ENCODE assay signal across 9 mouse cellular contexts in genomic region chr1:88301121-88302014, GRCm38 (mm10). TPM values are rescaled to one million over a fixed set of nuclear protein-coding genes. Genes with fewer than 3 reads are reported as not detected.
DNase-seq lines count a peak whose midpoint lies in the region; ATAC-seq lines count a peak whose summit lies in the region.
"Had no signal": no experiment of that assay in that cellular context is flagged by ENCODE, and none has a peak within 500 bp of the region (broad histone marks: within the 10 kb centered on the region; RNA-seq: fewer than 3 reads in every experiment).

No protein-coding gene starts in this region.

- peaks cover 80% of the 10 kb centered on the region for H3K9me3 ChIP-seq in forebrain, embryonic 11.5 days (ENCODE audit: control insufficient read depth, low read length)

- 73% methylated on average over 9 of the region's 9 CpGs for WGBS in forebrain, embryonic 11.5 days

- H3K4me3 ChIP-seq in forebrain, embryonic 11.5 days (ENCODE audit: low read depth, low read length) = no peak overlapping the region

- peak; percentile 63 for ATAC-seq in CD4-positive, CD25-positive, alpha-beta regulatory T cell, adult 4 months
- ATAC-seq in forebrain, embryonic 11.5 days (replicated peaks; ENCODE audit: low FRiP score) = peak; percentile 4; the same call in 1 of the 2 replicates
- peak; percentile 49 for ATAC-seq in megakaryocyte progenitor cell, adult 5-6 weeks (replicated peaks; ENCODE audit: poor library complexity)

- H3K4me2 ChIP-seq in forebrain, embryonic 11.5 days (ENCODE audit: low read depth, low read length, severe bottlenecking) = no peak overlapping the region

- no peaks in the 10 kb centered on the region for H3K4me1 ChIP-seq in forebrain, embryonic 11.5 days (replicated peaks; ENCODE audit: control insufficient read depth, insufficient read depth, low read length)

- no peak overlapping the region for H3K27ac ChIP-seq in forebrain, embryonic 11.5 days (ENCODE audit: low read depth, low read length)

- H3K9ac ChIP-seq in forebrain, embryonic 11.5 days (ENCODE audit: low read length) = no peak overlapping the region

- no peaks in the 10 kb centered on the region for H3K27me3 ChIP-seq in forebrain, embryonic 11.5 days (ENCODE audit: control insufficient read depth, insufficient read depth, low read length)

- peak; percentile 53 for DNase-seq in embryo, embryonic 10.5 days (ENCODE audit: low spot score)
- DNase-seq in embryo, embryonic 10 days (ENCODE audit: low spot score) = no peak
- DNase-seq in forebrain, embryonic 11.5 days (ENCODE audit: low spot score) = no peak
- no peak for DNase-seq in spleen, postnatal 10 days (ENCODE audit: low spot score in 2 of 2)
- no peak for DNase-seq in layer of hippocampus, postnatal 25 days (ENCODE audit: extremely low spot score in 1 of 2, low spot score in 1 of 2)
- DNase-seq in c-Kit-positive CD71-positive TER-119-positive erythroid progenitor cells, embryonic 14.5 days (ENCODE audit: low spot score) = no peak

- no peaks in the 10 kb centered on the region for H3K36me3 ChIP-seq in forebrain, embryonic 11.5 days (ENCODE audit: control insufficient read depth, insufficient read depth, low read length)

RNA-seq across cellular contexts. Expression of gene Trpm8, which starts 23.9 kb away (rescaled TPM):
- not detected for polyA plus RNA-seq in CD4-positive, CD25-positive, alpha-beta regulatory T cell, adult 4 months (2017; shearing (Covaris generic))
- polyA plus RNA-seq in forebrain, embryonic 11.5 days (2014; fragmentation: Nextera tagmentation; extraction: Ambion mirVana) = not detected in 2 replicates
- not detected in 2 replicates for total RNA-seq in megakaryocyte progenitor cell, adult 5-6 weeks (2015)
- total RNA-seq in megakaryocyte progenitor cell, adult 5-6 weeks (2017) = not detected in 2 replicates
- total RNA-seq in layer of hippocampus, postnatal 25 days (2021) = under 1 TPM; 0.12 TPM
- polyA plus RNA-seq: gonadal fat pad, adult 2 months had no signal

RNA-seq across cellular contexts. Expression of gene Hjurp, which starts 23.9 kb away (rescaled TPM):
- polyA plus RNA-seq in CD4-positive, CD25-positive, alpha-beta regulatory T cell, adult 4 months (2017; shearing (Covaris generic)) = 10 to 100 TPM; 56.6 to 72.9 TPM
- polyA plus RNA-seq in forebrain, embryonic 11.5 days (2014; fragmentation: Nextera tagmentation; extraction: Ambion mirVana) = 221 and 223 TPM in 2 replicates
- total RNA-seq in megakaryocyte progenitor cell, adult 5-6 weeks (2015) = 104 and 106 TPM in 2 replicates
- total RNA-seq in megakaryocyte progenitor cell, adult 5-6 weeks (2017) = 156 and 189 TPM in 2 replicates
- 10 to 100 TPM; 26.9 to 33.9 TPM for total RNA-seq in layer of hippocampus, postnatal 25 days (2021)

Comparison
In these comparisons a context has a peak if more than half of its experiments do, and no peak if none do; other contexts are left out.
1. ATAC-seq: peak in every context shown above with its lines; median percentile 63 in CD4-positive, CD25-positive, alpha-beta regulatory T cell, adult 4 months; 49 in megakaryocyte progenitor cell, adult 5-6 weeks; 4 in forebrain, embryonic 11.5 days.